ENCODE assay signal across 9 mouse cellular contexts in the genomic region with DNA sequence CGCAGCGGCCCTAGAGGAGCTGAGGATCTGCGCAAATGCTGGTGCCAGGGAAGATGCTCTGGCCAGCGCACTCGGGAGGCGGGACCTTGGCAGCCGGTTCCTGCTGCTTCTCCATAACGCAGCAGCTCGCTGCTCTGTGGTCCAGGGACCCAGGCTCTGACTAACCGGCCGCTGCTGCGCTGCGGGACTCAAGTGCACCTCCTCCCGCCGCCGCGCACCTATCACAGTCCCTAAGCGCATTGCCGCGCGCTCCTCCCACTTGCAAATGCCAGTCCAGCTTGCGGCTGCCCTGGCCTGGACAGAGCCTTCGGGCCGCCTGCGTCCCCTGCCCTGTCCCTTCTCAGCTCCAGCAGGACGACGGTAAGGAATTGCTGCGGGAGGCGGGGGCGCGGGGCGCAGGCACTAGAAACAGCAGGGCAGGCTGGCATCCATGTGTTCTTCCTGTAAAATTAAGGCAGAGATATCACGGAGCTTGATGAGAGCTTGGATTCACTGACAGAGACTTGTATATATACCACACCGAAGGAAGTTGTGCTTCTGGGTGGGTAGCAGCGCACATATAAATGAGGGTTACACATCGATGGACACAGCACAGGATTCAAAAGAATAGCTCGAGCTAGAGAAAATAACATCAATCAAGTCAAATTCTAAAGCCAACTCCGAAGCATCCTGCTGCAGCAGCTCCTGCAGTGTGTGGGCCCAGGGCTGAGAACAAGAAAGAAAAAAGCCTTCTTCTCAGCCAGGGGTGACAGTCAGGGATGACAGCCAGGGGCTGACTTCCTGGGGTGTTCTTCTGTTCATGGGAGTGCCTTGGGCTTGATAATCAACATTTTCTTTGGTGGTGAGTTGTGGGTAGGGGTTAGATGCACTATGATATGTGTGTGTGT. TPM values are rescaled to one million over a fixed set of nuclear protein-coding genes. Genes with fewer than 3 reads are reported as not detected.
DNase-seq lines count a peak whose midpoint lies in the region; ATAC-seq lines count a peak whose summit lies in the region.
"Had no signal": no experiment of that assay in that cellular context is flagged by ENCODE, and none has a peak within 500 bp of the region (broad histone marks: within the 10 kb centered on the region; RNA-seq: fewer than 3 reads in every experiment).

No protein-coding gene starts in this region.

- H3K4me2 ChIP-seq in embryonic facial prominence, embryonic 11.5 days (ENCODE audit: low read depth, low read length), result peak overlapping the region; percentile 90
- H3K4me2 ChIP-seq in lung, embryonic 16.5 days (ENCODE audit: low read depth, low read length), result peak overlapping the region; percentile 63

- H3K4me3 ChIP-seq in embryonic facial prominence, embryonic 11.5 days (ENCODE audit: low read depth, low read length), result peak overlapping the region; percentile 39
- peak overlapping the region; percentile 42 for H3K4me3 ChIP-seq in lung, embryonic 16.5 days (ENCODE audit: low read length)

- peak; percentile 29 for DNase-seq in urinary bladder, postnatal 14 days (ENCODE audit: low spot score)
- DNase-seq in urinary bladder, postnatal 4 days (ENCODE audit: low spot score in 2 of 2), result no peak
- DNase-seq in embryonic facial prominence, embryonic 11.5 days (ENCODE audit: low spot score), result peak; percentile 68
- peak; percentile 24 to 34 for DNase-seq in heart, postnatal 10 days
- peak; percentile 65 to 85 for DNase-seq in kidney, postnatal 25 days
- DNase-seq in retina, postnatal 1 day, result peak; percentile 80
- no peak for DNase-seq in spleen, postnatal 36 days (ENCODE audit: low spot score in 2 of 2)

- H3K27ac ChIP-seq in embryonic facial prominence, embryonic 11.5 days (replicated peaks; ENCODE audit: low read depth, low read length), result no peak overlapping the region
- no peak overlapping the region; the same call in 1 of the 2 replicates for H3K27ac ChIP-seq in lung, embryonic 16.5 days (ENCODE audit: low read length)
- H3K27ac ChIP-seq: liver, embryonic 14.5 days had no signal

- 2% methylated on average over 38 of the region's 38 CpGs for WGBS in embryonic facial prominence, embryonic 11.5 days
- 3% methylated on average over 38 of the region's 38 CpGs for WGBS in lung, embryonic 16.5 days

- ATAC-seq in embryonic facial prominence, embryonic 11.5 days (replicated peaks; ENCODE audit: insufficient number of reproducible peaks, low FRiP score, low TSS enrichment, low read depth), result peak; percentile 40
- ATAC-seq in lung, embryonic 16.5 days (ENCODE audit: low read depth), result peak; percentile 79

- intact Hi-C loops in heart, postnatal 10 days (cut with DNase I), result no loop called here

- peak overlapping the region; percentile 51 for H3K9ac ChIP-seq in embryonic facial prominence, embryonic 11.5 days (replicated peaks; ENCODE audit: low read length)
- H3K9ac ChIP-seq in lung, embryonic 16.5 days (ENCODE audit: low read length), result peak overlapping the region; percentile 56; the same call in 1 of the 2 replicates
- H3K9ac ChIP-seq: liver, embryonic 14.5 days had no signal

- H3K27me3 ChIP-seq in embryonic facial prominence, embryonic 11.5 days (ENCODE audit: control insufficient read depth, insufficient read depth, low read length), result peaks cover 16% of the 10 kb centered on the region
- H3K27me3 ChIP-seq in lung, embryonic 16.5 days (ENCODE audit: control insufficient read depth, insufficient read depth, low read depth, low read length), result peaks cover 21% of the 10 kb centered on the region

- no peaks in the 10 kb centered on the region for H3K9me3 ChIP-seq in embryonic facial prominence, embryonic 11.5 days (replicated peaks; ENCODE audit: control insufficient read depth, low read length)
- H3K9me3 ChIP-seq in lung, embryonic 16.5 days (ENCODE audit: control insufficient read depth, low read length), result no peaks in the 10 kb centered on the region

- H3K4me1 ChIP-seq in embryonic facial prominence, embryonic 11.5 days (ENCODE audit: control insufficient read depth, insufficient read depth, low read length), result no peaks in the 10 kb centered on the region
- peaks cover 2% of the 10 kb centered on the region; the same call in 1 of the 2 replicates for H3K4me1 ChIP-seq in lung, embryonic 16.5 days (replicated peaks; ENCODE audit: control insufficient read depth, insufficient read depth, low read length)

- no peaks in the 10 kb centered on the region for H3K36me3 ChIP-seq in embryonic facial prominence, embryonic 11.5 days (replicated peaks; ENCODE audit: control insufficient read depth, insufficient read depth, low read depth, low read length)
- H3K36me3 ChIP-seq in lung, embryonic 16.5 days (ENCODE audit: control insufficient read depth, insufficient read depth, low read length), result no peaks in the 10 kb centered on the region

RNA-seq across cellular contexts. Expression of gene B3galt5, which starts 45.4 kb away (rescaled TPM):
- 1.2 and 1.4 TPM in 2 replicates for polyA plus RNA-seq in embryonic facial prominence, embryonic 11.5 days (2014; fragmentation: Nextera tagmentation; extraction: Ambion mirVana)
- total RNA-seq in heart, postnatal 10 days (2021), result not detected
- 2.5 TPM in 2 replicates for polyA plus RNA-seq in lung, embryonic 16.5 days (2015; fragmentation: Nextera tagmentation; extraction: Ambion mirVana)

Comparison
In these comparisons a context has a peak if more than half of its experiments do, and no peak if none do; other contexts are left out.
1. DNase-seq: peak in urinary bladder, postnatal 14 days (single experiment), embryonic facial prominence, embryonic 11.5 days (single experiment), heart, postnatal 10 days (2 of 2), kidney, postnatal 25 days (2 of 2) and retina, postnatal 1 day (single experiment); none in urinary bladder, postnatal 4 days (0 of 2) and spleen, postnatal 36 days (0 of 2).